Mouse (Mus musculus) lung, postnatal 10 days (tissue): ENCODE measurements around the gene Pbx3.

Experiments used
- DNase-seq: peaks from one replicate; pipeline ENCODE4 v3.0.0; 2021

Pbx3 gene

DNA sequence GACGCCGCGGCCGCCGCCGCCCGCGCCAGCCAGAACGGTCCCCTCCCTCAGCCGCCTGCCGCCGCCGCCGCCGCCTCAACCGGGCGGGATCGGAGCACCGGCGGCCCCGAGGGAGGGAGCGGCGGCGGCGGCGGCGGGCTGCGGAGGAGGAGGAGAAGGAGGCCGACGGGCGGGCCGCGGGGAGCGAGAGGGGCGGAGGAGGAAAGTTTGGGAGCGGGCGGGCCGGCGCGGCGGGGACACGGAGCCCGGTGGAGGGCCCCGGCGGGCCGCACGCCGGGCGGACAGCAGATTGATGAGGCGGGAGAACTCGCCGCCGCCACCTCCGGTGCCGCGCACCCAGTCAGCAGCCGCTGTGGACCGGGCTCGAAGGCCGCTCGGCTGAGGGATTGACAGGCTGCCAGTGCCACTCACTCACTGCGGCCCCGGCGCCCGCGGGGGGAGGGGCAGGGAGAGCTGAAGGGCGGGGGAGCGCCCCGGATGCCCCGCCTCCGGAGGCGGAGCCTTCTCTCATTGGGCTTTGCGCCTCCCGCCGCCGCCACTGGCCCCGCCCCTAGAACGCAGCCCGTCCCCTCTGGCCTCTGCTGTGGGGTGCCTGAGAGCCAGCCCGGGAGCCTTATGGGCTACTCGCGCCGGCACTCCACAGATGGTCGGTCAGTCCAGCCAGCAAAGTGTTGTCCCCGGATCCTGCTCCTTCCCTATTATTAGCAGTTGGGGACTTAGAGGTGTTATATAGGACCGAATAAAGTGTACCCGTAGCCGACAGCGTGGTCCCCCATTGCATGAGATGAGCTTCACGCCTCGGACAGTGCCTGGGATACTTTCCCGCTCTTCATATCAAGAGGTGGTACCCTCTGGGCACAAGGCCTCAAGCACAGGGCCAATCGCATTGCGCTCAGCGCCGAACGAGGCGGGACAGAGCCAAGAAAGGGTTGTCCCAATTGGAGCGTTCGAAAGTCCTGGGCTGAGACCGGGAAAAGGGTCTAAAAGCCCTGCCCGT lies at the start of gene Pbx3:
TSS of gene Pbx3 (minus strand) at position 838 of the 997 bp plus-strand sequence.
- DNase-seq: peak; percentile 96

DNA sequence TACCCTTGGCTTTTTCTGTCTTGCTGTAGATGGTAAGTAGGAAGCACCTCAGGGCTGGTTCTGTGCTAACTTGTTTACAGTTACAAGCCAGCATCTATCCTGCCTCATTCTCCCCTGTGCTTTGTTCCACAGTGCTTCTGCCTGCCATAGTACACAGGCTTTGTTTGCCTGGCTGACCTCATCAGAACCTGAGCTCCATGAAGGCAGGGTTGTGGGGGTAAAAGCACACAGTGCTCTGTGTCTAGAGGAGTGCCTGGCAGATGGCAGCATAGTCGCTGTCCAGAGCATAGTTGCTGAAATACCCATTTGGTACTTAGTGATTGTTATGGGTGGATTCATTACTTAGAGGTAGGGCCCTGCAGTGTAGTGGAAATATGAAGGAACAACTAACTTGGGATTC lies 47.3 kb upstream of the Pbx3 start:
- DNase-seq: no peak

DNA sequence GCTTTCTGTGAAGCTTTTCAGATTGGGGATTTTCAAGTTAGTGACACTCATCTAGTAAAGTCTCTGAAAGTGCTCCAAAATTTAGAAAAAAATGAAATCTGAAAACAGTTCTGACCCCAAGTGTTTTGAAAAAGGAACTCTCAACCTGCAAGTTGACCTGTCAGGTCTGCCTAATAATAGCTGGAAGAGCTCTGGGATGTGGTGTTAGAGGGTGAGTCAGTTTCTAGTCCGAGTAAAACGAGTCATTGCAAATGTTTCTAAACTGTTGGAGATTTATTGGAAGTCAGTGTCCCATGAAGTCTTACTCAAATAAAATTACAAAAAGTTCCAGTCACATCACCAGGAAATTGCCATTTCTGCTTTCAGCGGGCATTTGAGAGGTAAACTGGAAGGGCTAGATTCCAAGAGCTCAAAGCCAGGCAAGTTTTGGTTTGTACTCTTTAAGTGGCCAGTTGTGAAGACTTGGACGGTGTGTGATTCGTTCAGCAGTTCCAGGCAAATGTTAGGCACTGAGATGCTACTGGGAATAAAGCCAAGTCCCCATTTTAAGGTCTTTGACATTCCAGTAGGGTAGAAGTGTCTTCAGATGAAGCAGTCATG lies 36.9 kb upstream of the Pbx3 start:
- DNase-seq: no peak

DNA sequence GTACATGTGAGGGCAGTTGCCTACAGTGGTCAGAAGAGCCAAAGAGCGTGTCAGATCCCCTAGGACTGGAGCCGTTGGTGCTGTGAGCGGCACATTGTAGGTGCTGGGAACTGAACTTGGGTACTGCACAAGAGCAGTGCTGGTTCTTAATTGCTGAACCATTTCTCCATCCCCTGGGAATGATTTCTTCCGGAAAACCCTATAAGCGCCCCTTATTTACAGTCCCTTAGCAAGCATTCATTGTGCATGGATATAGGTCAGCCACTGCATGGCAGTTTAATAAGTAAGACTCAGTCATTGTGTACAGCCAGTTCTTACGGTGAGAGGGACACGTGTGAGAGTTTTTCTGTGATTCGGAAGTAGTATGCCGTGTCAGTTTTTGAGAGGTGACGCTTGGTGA lies 35.4 kb upstream of the Pbx3 start:
- no peak for DNase-seq

DNA sequence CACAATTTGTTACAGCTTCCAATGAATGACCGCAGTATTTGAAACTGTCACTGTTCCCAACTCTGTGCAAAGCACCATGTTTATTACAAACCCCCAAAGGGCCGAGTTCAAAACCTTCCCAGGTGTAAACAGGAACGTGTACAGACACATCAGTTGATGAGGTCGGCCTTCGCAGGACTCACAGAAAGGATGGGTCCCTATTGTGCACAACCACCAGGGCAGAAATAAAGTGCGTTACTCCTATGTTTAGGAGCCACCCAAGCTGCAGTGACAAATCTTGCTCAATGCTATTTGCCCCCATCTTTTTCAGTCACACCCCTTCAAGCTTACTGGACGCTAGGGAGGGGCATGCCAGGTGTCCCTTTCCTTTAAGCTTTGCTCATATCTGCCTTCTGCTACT lies 34.7 kb upstream of the Pbx3 start:
- DNase-seq: no peak

DNA sequence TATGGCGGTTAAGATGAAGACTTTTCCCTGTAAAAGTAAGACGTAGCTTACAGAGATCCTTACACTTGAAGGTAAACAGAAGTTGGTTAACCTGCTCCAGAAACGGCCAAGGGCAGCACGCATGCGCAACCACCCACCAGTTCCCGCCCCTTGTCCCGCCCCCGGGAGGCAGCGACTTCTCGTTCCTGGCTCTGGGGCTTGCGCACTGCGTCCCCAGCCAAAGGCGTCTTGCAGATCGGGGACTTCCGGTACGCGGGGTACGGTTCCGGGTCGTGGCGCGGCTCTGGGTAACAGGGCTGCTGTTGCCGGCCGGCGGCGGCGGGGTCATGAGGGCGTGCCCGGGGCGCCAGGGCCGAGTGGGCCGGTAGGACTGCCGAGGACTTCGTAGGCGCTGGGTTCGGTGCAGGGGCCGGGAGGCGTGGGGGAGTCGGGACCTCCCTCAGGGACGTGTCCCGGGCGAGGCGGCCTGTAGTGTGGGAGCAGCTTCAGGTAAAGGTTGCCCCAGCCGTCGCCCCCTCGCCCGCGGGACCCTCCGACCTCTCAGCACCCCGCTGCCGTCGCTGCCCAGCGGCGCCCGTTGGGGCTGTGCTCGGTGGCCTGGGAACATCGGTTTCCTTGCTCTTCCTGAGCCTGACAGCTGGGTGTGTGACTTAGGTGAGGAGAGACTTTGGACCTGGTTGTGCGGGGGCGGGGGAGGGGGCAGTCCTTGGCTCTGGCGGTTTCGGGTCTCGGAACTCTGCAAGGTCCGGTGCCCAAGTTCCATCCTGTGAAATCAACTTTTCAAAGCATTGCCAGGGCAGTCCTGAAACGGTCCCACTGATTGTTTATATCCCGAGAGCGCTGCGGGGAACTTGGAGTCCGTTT lies 33.9 kb upstream of the Pbx3 start, which contains the start of gene Mapkap1:
TSS of gene Mapkap1 (plus strand) at position 171 of the 864 bp plus-strand sequence.
- peak; percentile 99 for DNase-seq

DNA sequence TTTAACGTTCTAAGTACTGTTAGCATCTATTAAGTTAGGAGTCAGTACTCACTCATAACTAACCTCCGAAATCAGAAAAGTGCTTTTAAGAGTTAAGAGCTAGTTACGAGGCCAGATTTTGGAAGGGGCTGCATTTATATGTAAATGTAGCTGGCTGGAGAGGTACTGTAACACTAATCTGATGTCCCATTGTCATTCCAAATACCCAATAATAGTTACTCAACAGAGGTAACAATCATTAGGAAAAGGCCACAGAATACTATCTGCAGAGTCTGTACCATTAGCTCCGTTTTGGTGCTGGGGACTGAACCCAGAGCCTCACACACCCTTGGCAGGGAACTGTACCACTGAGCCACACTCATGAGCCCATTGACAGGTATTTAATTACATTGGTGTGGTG lies 26.6 kb upstream of the Pbx3 start:
- DNase-seq: no peak

DNA sequence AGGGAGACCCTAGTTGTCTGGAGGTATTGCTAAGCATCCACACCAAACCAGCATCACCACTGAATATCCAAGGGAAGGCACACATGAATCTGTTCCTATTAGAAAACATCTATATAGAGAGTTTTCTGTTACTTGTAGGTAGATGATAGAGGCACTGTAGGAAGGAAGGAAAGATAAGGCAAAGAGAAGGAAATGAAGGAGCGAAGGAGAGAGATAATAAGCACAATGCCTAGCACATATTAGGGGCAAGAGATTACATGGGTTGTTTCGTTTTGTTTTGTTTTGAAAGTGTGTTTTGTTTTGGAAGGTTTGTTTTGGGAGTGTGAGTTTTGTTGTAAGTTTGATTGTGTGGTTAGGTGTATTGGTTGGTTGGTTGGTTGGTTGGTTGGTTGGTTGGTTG lies 6.0 kb upstream of the Pbx3 start:
- no peak for DNase-seq

DNA sequence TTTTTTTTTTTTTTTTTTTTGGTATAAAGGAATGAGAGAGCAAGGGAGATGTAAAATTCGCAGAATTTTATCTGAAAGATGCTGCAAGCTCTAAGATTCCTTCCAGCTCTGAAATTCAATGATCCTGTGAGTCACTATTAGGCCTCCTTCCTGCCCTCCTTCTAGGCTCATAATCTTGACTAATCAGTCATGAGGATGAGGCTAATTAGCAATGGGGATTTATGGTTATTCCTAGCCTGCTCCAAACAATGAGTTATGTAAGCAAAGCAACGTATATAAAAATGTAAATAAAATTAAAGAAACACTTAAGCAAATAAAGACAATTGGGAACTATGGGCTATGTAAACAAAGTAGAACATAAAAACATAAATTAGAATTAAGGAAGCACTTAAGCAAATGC lies 1.4 kb upstream of the Pbx3 start:
- no peak for DNase-seq

DNA sequence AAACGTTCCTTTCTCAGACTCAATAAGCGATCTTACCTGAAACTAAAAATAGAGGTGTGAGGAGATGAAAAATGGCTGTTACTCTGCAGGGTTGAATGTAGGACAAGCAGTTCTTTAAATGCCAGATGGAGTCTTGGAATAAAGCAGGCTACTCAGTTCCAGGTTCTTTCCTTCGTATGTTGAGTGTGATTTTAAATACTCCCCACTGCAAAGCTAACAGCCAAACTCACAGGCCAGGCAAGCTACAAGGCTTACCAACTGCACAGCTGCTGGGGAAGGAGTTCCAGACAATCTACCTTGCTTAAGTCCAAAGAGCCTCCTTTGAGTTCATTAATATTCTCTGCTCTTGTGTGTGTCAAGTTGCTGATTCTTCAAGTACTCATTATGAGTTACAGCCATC lies 944 bp upstream of the Pbx3 start:
- DNase-seq: no peak

DNA sequence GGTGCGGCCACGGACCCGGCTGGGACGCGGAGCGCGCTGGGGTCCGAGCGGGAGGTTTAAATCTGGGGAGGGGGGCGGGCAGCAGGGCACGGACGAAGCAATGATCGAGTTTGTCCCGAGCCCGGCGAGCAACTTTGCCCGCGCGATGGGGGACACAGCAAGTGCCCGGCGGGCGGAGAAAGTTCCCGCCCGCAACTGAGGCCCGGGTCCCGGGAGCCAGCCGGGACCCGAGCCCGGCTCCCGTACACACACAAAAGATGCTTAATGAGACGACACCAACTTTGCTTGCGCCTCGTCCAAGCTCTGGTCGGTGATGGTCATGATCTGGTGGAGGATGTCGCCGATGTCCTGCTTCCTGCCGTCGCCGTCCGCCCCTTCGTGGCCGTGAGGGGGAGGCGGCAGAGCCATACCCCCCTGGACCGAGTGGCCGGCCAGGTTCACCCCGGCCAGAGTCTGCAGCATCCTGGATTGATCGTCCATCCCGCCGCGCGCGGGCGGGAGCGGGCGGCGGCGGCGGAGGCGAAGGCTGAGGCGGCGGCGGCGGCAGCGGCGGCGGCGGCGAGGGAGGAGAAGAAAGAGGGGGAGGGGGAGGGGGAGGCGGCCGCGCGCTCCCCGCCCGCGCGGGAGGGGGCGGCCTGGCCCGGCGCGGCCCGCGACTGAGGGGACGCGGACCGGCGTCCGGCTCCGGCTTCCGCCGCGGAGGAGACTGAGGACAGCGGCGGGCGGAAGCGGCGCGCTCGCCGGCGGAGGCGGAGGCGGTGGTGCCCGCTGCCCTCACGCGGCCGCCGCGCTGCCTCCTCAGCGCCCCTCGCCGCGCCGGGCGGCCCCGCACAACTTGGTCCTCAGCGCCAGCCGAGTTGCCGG lies 1.3 kb downstream of the Pbx3 start:
- DNase-seq: peak; percentile 58

DNA sequence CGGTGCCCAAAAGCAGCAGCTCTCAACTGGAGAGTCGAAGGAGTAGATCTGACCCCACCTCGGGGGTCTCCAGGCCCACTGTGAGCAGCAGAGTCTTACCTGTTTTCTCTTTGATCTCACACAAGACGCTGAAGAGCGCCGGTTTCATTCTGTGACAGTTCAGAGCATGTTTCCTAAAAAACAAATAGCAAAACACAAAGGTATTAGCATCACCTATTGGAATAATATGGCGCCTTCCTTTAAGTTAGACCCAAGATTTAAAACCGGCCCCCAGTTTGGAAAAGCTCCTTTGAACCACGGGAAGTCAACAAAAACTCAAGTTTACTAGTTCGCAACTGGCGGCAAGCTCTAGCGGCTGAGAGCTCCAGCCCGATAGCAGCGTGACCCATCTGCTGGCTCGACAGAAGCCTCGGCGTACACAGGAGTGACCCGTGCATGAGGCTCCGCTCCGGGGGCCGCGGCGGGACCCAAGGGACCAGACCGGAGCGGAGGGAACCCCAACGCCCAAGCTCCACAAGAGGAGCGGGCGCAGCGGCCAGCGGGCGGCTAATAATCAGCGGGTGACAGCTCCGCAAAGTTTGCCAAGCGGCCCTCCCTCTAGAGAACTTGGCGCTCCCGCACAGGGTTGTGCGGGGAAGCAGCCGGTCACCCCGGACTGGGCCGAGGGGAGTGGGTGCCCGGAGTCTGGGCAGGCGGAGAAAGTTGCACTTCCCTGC lies 2.1 kb downstream of the Pbx3 start:
- peak; percentile 54 for DNase-seq

DNA sequence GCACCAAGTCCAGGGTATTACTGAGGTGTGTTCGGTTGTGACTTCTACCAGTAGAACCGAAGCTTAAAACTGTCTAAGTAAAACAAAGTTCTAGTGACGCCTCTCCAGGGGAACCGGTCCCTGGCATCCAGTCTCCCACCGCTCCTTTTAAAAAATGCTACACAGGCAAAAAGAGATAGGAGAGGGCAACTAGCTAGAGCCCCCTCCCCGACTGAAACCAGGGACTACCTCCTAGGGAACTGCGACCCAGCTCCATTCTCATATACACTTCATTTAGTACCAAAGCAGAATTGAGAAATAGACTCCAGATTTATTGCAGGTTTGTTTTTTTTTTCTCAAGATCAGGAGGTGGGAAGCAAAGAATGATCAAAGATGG lies 2.6 kb downstream of the Pbx3 start:
- no peak for DNase-seq

DNA sequence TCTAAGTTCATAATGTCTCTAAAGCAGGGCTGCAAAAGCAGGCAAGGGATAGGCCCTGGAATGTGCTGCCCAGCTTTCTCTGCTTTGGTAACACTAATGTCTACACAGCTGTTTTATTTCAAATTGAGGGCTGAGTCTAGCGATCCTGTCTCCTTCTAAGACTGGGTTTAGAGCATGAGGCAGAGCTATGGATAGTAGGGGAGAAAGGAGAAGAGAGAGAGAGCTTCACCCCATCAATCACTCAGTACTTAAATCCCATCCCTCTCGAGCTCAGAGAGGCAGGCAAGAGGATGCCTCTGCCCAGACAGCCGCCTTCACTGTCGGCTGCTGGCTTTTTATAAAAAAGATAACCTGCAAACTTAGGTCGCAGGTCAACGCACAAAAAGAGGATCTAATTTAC lies 4.5 kb downstream of the Pbx3 start:
- DNase-seq: peak; percentile 29

DNA sequence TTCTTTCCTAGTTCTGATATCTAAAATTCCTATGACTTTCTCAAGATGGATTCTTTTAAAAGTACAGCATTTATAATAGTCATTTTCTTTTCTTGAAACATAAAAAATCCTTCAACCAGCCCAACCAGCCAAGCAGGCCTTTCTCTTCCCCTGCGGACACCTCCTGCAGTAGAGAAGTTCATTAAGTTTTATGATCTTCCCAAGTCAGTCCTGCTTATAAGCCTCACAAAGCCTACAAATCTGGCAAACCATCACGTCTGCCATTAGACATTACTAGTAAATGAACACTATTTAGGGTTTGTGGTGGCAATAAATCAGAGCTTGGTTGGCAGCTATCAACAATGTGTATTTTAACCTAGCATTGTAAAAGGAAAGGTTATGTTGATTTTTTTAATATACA lies 5.9 kb downstream of the Pbx3 start:
- no peak for DNase-seq

DNA sequence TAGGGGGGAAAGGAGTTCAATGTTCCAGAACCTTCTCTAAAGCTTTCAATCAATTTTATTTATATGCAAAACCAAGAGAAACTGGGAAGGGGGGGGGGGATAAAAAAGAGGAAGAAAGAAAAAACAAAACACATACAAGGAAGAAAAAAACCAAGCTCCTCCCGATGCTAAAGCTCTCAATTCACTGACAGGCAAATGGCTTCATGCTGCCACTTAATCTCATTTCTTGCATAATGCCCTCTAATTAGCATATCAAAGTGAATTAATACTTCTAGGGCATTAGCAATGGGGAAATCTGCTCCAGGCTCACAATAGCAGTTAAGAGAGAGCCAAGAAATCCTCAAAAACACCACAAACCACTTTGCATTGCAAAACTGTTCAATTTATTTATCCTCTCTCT lies 9.3 kb downstream of the Pbx3 start:
- DNase-seq: peak; percentile 9

DNA sequence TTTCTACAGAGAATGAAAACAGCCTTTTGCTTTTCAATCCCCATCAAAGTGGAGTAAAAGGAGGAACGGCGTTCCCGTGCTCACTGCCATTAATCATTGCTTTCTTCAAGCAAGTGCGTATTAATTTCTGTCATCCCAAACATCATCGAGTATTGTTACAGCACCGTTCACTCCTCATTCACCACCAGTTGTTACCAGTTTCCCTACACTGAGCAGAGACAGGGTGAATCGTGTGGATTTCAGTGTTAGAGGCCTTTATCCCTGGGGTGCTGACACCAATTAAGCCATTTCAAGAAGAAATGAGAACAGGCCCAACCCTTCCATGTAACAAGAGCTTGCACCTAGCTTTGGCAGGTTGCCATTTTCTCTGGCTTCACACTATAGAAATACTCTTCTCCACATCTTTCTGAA lies 17.1 kb downstream of the Pbx3 start:
- no peak for DNase-seq

DNA sequence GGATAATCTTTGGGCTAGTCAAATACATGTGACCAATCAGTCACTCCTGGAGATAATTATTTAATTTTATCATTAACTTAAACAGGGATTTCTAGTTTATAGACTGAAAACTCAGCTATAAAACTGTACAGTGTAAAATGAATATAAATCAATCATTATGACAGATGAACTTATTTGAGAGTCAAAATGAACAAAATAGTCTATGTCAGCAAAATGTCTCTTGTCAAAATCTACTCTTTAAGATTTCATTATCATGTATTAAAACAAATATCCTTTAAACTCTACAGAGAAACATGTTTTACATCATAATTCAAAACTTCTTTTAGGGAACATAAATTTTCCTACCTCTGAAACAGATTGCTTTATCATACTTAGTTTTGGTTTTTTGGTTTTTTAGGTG lies 20.9 kb downstream of the Pbx3 start:
- DNase-seq: no peak

DNA sequence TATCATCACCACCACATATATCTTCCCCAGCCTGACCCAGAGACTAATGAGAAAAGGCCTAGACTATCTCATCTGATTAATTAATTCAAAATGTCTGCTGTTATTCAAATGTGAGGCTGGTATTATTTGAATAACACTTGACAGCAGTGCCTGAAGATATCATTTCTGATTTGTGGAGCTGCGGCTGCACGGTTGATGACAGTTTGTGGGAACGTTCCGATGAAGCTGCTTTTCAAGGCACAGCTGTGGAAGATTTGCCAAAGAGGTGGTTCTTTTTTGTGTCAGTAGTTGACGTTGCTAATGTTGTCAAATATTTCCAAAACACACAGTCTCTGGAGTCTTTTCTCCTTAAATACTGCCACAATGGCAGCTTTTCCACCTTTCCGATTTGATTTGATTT lies 25.8 kb downstream of the Pbx3 start:
- DNase-seq: no peak

DNA sequence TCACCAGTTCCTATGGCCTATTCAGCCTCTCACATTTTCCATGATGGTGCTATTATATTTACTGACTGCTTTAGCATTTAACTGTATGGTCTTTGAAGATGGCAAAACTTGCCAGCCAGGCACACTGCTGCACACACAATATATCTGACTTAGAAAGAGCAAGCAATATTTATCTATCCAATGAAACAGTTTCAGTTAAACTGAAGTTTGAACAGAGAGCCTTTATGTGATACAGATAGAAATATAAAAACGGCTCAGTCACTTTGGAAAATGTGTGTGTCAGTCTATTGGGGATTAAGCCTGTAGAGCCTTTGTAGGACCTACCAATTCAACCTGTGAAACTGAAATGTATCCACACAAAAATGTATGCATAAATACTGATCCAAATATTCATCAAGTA lies 74.3 kb downstream of the Pbx3 start:
- no peak for DNase-seq

DNA sequence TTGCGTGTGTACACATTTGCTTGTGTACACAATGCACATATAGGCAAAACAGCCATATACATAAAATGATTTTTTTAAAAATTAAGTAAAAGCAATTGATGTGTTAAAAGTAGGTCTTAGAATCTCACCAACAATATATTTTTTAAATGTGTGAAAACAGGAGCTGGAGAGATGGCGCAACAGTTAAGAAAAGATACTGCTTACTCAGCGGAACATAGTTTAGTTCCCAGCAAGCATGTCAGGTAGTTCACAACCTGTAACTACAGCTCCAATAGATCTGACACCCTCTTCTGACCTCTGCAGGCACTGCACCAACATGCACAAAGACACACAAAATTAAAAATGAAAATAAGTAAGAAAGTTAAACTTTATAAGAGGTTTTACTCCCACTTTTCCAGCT lies 74.7 kb downstream of the Pbx3 start:
- DNase-seq: no peak

DNA sequence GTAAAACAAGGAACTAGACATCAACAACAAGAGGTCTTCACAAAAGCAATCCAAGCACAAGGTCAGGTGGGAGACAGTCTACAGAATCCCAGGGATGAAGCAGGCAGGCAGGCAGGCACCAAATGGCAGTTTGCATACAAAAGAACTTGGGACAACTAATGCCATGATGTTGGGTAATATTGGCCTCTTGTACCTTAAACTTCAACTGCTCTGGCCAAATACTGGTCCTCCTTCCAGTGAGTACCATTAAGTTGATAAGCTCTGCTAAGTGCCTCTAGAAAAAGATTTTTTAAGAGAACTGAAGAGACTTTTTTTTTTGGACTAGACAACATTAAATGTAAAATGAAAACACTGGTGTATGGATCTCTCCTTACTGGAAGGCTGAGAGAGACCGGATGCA lies 83.2 kb downstream of the Pbx3 start:
- DNase-seq: no peak
